Mouse (Mus musculus): ENCODE measurements at regions not wholly inside any gene's neighbourhood (a gene's known extent, or its start where the extent isn't known, plus 50 kb on each side); places are given as distances from the start of the nearest gene placed in this dataset.

DNA sequence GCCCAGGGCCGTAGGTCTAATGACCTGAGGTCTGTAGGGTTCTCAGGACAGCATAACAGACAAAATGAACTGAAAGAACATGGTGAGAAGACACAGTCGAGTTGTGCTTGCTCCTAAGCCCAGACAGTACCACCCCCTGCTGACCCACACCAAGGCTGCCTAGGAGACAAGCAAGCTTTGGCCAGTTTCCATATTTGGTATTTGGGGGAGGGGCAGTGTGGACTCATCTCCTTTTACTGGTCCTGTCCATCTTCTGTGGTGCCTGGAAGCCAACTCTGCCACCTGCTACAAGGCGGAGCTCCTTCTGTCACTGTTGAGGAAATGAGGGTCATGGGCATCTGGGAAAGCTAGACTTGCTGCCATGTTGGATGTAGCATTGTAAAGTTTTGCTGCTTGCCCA, 68.9 kb downstream of the Tex29 start:
- TF ChIP-seq PAX5 (IDR thresholded peaks at IDR 0.05; ENCODE audit: low read length): no peak
- TF ChIP-seq EP300 (IDR thresholded peaks at IDR 0.05; ENCODE audit: low read length): no peak
- no peak for TF ChIP-seq MAZ (IDR thresholded peaks at IDR 0.05; ENCODE audit: low read depth, low read length)
- TF ChIP-seq RCOR1 (conservative IDR thresholded peaks at IDR 0.05; ENCODE audit: low read depth, low read length): no peak
- TF ChIP-seq CTCF (conservative IDR thresholded peaks at IDR 0.05 in 1 of 2, IDR thresholded peaks at IDR 0.05 in 1 of 2; ENCODE audit: low read depth in 2 of 2, low read length in 2 of 2): no peak
- TF ChIP-seq KAT2A (IDR thresholded peaks at IDR 0.05; ENCODE audit: insufficient replicate concordance, low read length): no peak
- TF ChIP-seq MAFK (IDR thresholded peaks at IDR 0.05; ENCODE audit: insufficient replicate concordance, low read length): no peak
- no peak for TF ChIP-seq HCFC1 (IDR thresholded peaks at IDR 0.05; ENCODE audit: low read depth, low read length)
- TF ChIP-seq BHLHE40 (IDR thresholded peaks at IDR 0.05; ENCODE audit: low read depth, low read length): no peak
- in situ Hi-C loops (cut with MboI; ENCODE audit: low pct_ligation_motif_present, low pct_unique_long_range_greater_than_20kb, low sequenced_read_pairs): no loop called here
- no peaks in the 10 kb centered on the region for H3K36me3 ChIP-seq (replicated peaks in 1 of 2; ENCODE audit: control insufficient read depth in 1 of 2, insufficient read depth in 1 of 2, low read length in 1 of 2)

DNA sequence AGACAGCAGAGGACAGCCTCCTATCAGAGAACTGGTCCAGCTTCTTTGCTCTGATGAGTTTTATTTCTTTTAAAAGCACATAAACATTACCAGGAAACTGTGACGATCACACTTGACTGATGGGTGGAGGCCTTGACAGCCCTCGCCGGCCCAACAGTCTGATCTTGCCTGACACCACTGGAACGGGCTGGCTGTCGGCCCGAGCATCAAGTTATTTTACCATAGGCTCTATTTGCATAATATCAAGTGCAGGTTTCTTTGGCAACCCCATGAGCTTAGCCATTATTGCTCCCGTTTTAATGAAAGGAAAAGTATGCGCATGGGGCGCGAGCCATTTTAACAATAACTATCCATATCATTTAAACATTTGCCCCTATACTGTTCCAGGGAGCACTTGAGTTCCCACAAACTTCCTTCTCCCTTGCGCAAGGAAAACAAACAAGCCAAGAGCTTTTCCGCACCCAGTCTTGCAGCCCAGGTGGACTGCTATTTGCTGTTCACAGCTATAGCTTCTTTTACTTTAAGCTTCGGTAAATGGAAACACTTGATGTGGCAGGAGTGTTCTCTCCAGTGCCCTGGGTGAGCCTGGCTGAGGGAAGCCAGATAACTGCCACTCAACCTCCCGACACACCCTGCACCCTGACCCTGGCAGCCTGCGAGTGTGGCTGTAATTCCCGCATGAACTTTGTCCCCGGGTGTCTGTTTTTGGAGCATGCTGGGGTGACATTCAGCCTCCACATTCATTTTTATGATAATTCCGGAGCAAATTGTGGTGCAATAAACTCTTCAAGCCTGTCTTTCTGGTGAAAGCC, 71.6 kb downstream of the Tex29 start:
- Histone ChIP-seq H3K4me2 (ENCODE audit: insufficient read depth, low read depth, poor library complexity, severe bottlenecking) (no peak overlapping the region), H3K9me3 (replicated peaks; ENCODE audit: low read length) (no peaks in the 10 kb centered on the region), H3K36me3 (replicated peaks in 1 of 2; ENCODE audit: control insufficient read depth in 1 of 2, insufficient read depth in 1 of 2, low read length in 1 of 2) (no peaks in the 10 kb centered on the region), H3K9ac (ENCODE audit: insufficient read depth, low read depth) (no peak overlapping the region), H3K4me3 (replicated peaks in 1 of 3; ENCODE audit: low read depth in 2 of 3, low read length in 2 of 3, poor library complexity in 1 of 3) (no peak overlapping the region), H3K27me3 (replicated peaks) (peaks cover 84% of the 10 kb centered on the region), H3K4me1 (ENCODE audit: control insufficient read depth in 1 of 2, insufficient read depth in 2 of 2) (no peaks in the 10 kb centered on the region), H3K79me2 (replicated peaks; ENCODE audit: control insufficient read depth, extremely low read depth, insufficient read depth, poor library complexity, severe bottlenecking) (no peaks in the 10 kb centered on the region), H3K27ac (ENCODE audit: insufficient read depth, low read depth) (no peak overlapping the region)
- no peak for DNase-seq (ENCODE audit: extremely low read depth)
- TF ChIP-seq JUND (conservative IDR thresholded peaks at IDR 0.05; ENCODE audit: low read depth, low read length) (no peak), EP300 (IDR thresholded peaks at IDR 0.05; ENCODE audit: low read length) (no peak), MAFK (IDR thresholded peaks at IDR 0.05; ENCODE audit: insufficient replicate concordance, low read length) (no peak), MYC (IDR thresholded peaks at IDR 0.05; ENCODE audit: low read depth, low read length) (no peak), TCF12 (IDR thresholded peaks at IDR 0.05; ENCODE audit: low read depth, low read length) (no peak), ZC3H11A (IDR thresholded peaks at IDR 0.05; ENCODE audit: low read depth, low read length) (no peak), ELF1 (IDR thresholded peaks at IDR 0.05; ENCODE audit: low read depth, low read length) (no peak), SIN3A (IDR thresholded peaks at IDR 0.05; ENCODE audit: low read length) (no peak), ZKSCAN1 (IDR thresholded peaks at IDR 0.05; ENCODE audit: borderline replicate concordance, low read depth, low read length) (no peak)
- dilution Hi-C loops (cut with MboI; ENCODE audit: extremely low pct_ligation_motif_present, extremely low pct_unique_long_range_greater_than_20kb, low sequenced_read_pairs) (no loop called here), in situ Hi-C loops (cut with MboI; ENCODE audit: low pct_ligation_motif_present, low pct_unique_long_range_greater_than_20kb, low sequenced_read_pairs) (no loop called here)

More for the DNA sequence above, 68.9 kb downstream of the Tex29 start:
- DNase-seq (ENCODE audit: extremely low read depth): no peak
- Histone ChIP-seq H3K9ac (ENCODE audit: insufficient read depth, low read depth) (no peak overlapping the region), H3K4me2 (ENCODE audit: insufficient read depth, low read depth, poor library complexity, severe bottlenecking) (no peak overlapping the region), H3K27me3 (replicated peaks) (peaks cover 85% of the 10 kb centered on the region), H3K9me3 (replicated peaks; ENCODE audit: low read length) (no peaks in the 10 kb centered on the region), H3K79me2 (replicated peaks; ENCODE audit: control insufficient read depth, extremely low read depth, insufficient read depth, poor library complexity, severe bottlenecking) (no peaks in the 10 kb centered on the region), H3K4me3 (replicated peaks in 1 of 3; ENCODE audit: low read depth in 2 of 3, low read length in 2 of 3, poor library complexity in 1 of 3) (no peak overlapping the region), H3K27ac (ENCODE audit: insufficient read depth, low read depth) (no peak overlapping the region), H3K4me1 (ENCODE audit: control insufficient read depth in 1 of 2, insufficient read depth in 2 of 2) (no peaks in the 10 kb centered on the region)
- dilution Hi-C loops (cut with MboI; ENCODE audit: extremely low pct_ligation_motif_present, extremely low pct_unique_long_range_greater_than_20kb, low sequenced_read_pairs): no loop called here
